Mouse (Mus musculus) thymus, adult 2 months (tissue): ENCODE data around the gene Atxn3.

ENCODE experiments used
- CTCF ChIP-seq: fragments of 200-500 bp; IDR thresholded peaks from 2 replicates; pipeline ENCODE4 v1.5.1; 2012; ENCODE audit warnings: mild to moderate bottlenecking, control low read depth, low read length, moderate library complexity, borderline replicate concordance; ENCODE audit not compliant: control insufficient read depth, poor library complexity, insufficient read depth; ENCODE audit errors: extremely low read depth
- POLR2A ChIP-seq: fragments of 200-500 bp; IDR thresholded peaks from 2 replicates; pipeline ENCODE4 v1.6.1; 2012; ENCODE audit warnings: mild to moderate bottlenecking, low read length, control low read depth, moderate library complexity; ENCODE audit not compliant: control insufficient read depth, poor library complexity, insufficient read depth; ENCODE audit errors: extremely low read depth

GRCm38 (mm10) chr12:101928423-101928822 lies 29.6 kb downstream of the Atxn3 start:
- no peak for TF ChIP-seq CTCF
- no peak for TF ChIP-seq POLR2A
